Mouse (Mus musculus) forebrain, embryonic 13.5 days (tissue): ENCODE measurements around the gene Brinp2. TPM values are rescaled to one million over a fixed set of nuclear protein-coding genes. Genes with fewer than 3 reads are reported as not detected.

ENCODE experiments used
- ATAC-seq: fragments of 200-750 bp; cut with Nextera tagmentation; 2 replicates; pipeline ENCODE4 v1.8.0; 2017
- H3K27ac ChIP-seq: fragments of 300-500 bp; sonication (generic); 2 replicates; pipeline ENCODE4 v1.5.1; 2015; ENCODE audit warnings: inconsistent platforms, mild to moderate bottlenecking, moderate library complexity
- H3K27me3 ChIP-seq: fragments of 300-500 bp; sonication (generic); 2 replicates; pipeline ENCODE4 v1.6.1; 2015; ENCODE audit warnings: mild to moderate bottlenecking, inconsistent platforms
- H3K36me3 ChIP-seq: fragments of 300-500 bp; sonication (generic); 2 replicates; pipeline ENCODE4 v1.6.1; 2015; ENCODE audit warnings: mild to moderate bottlenecking, inconsistent platforms; ENCODE audit not compliant: poor library complexity, severe bottlenecking
- H3K4me1 ChIP-seq: fragments of 300-500 bp; sonication (generic); 2 replicates; pipeline ENCODE4 v1.6.1; 2015; ENCODE audit warnings: inconsistent platforms
- H3K4me2 ChIP-seq: fragments of 300-500 bp; sonication (generic); 2 replicates; pipeline ENCODE4 v1.6.1; 2015; ENCODE audit warnings: inconsistent platforms, mild to moderate bottlenecking, moderate library complexity
- H3K4me3 ChIP-seq: fragments of 300-500 bp; sonication (generic); 2 replicates; pipeline ENCODE4 v1.5.1; 2015; ENCODE audit warnings: mild to moderate bottlenecking, inconsistent platforms
- H3K9ac ChIP-seq: fragments of 300-500 bp; sonication (generic); 2 replicates; pipeline ENCODE4 v1.6.1; 2015; ENCODE audit warnings: mild to moderate bottlenecking, inconsistent platforms
- H3K9me3 ChIP-seq: fragments of 300-500 bp; sonication (generic); replicated peaks from 2 replicates; pipeline ENCODE4 v1.6.1; 2016; ENCODE audit warnings: inconsistent platforms
- WGBS: fragments of 180-500 bp; shearing (Covaris S2); methylation state at CpG from one replicate; pipeline ENCODE4 v1.1.7; 2015; 5-methylcytosine and 5-hydroxymethylcytosine counted together
- polyA plus RNA-seq: library from polyadenylated mRNA; unstranded; fragments of >200 nt; fragmentation: Nextera tagmentation; extraction: Ambion mirVana; gene quantifications from 2 replicates; pipeline ENCODE4 v1.2.1, GENCODE M21; 2015

Gene Brinp2
- polyA plus RNA-seq, 1 experiment from 2014 or later, result 19.0 TPM

DNA sequence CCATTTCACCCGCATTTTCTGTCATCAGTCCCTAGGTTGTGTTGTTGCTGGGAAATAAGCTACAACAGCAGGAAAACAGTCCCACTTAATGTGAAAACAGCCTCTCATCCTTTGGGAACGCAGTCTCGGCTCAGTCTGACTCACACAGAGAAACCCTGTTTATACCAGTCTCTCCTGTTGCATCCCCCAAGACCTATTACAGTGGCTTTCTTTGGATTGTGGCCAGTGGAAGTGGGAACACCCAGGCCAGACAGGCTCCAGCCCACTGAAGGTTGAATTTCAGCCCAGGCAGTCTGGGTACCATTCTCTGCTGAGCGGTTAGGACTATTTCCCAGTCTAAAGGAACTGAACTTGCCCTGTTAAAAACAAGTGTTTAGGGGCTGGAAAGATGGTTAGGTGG is 142.4 kb downstream of the Brinp2 start:
- H3K27ac ChIP-seq, result no peak overlapping the region
- H3K27me3 ChIP-seq, result no peaks in the 10 kb centered on the region
- H3K9me3 ChIP-seq, result no peaks in the 10 kb centered on the region
- no peak overlapping the region for H3K4me2 ChIP-seq
- no peaks in the 10 kb centered on the region for H3K4me1 ChIP-seq
- ATAC-seq, result no peak
- H3K9ac ChIP-seq, result no peak overlapping the region
- H3K4me3 ChIP-seq, result no peak overlapping the region
- H3K36me3 ChIP-seq, result no peaks in the 10 kb centered on the region
- 93% methylated on average over 4 of the region's 4 CpGs for WGBS

DNA sequence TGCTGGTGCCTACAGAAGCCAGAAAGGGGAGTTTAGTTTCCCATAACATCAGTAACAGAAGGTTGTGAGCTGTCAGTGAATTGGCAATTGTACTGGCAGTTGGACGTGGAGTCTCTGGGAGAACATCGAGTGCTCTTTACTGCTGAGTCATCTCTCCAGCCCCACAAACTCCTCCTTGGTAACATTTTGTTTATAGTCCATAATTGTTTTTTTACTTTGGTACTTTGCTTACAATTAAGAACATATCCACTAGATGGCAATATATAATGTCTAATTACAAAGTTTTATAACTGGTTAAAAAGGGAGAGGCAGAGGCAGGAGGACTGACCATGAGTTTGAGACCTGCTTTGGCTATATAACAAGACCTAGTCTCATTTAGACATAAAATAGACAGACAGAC is 148.5 kb downstream of the Brinp2 start:
- Histone ChIP-seq H3K27me3 (no peaks in the 10 kb centered on the region), H3K9me3 (no peaks in the 10 kb centered on the region), H3K36me3 (no peaks in the 10 kb centered on the region), H3K4me1 (no peaks in the 10 kb centered on the region), H3K9ac (no peak overlapping the region), H3K4me3 (no peak overlapping the region), H3K27ac (no peak overlapping the region), H3K4me2 (no peak overlapping the region)
- ATAC-seq, result no peak
- WGBS, result 82% methylated on average over 2 of the region's 2 CpGs

DNA sequence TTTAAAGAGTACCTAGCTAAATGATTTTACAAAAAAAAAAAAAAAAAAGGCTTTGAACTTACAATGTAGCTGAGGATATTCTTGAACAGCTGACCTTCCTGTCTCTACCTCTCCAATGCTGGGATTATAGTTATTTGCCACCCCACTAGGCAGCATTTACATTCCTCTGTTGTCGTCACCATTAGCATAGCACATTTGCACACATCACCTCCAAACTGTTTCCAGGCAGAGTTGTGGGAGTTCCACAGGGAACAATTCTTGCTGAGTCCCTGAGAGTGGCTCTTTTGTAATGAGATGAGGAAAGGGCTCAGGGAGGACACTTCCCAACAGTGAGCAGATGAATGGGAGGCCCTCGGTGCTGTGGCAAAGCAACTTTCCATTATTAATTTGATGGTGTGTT is 153.2 kb downstream of the Brinp2 start:
- no peak overlapping the region for H3K4me2 ChIP-seq
- no peak overlapping the region for H3K4me3 ChIP-seq
- no peaks in the 10 kb centered on the region for H3K27me3 ChIP-seq
- no peaks in the 10 kb centered on the region for H3K4me1 ChIP-seq
- WGBS, result 29% methylated on average over 2 of the region's 2 CpGs
- ATAC-seq, result no peak
- H3K36me3 ChIP-seq, result no peaks in the 10 kb centered on the region
- H3K9ac ChIP-seq, result no peak overlapping the region
- H3K27ac ChIP-seq, result no peak overlapping the region
- H3K9me3 ChIP-seq, result no peaks in the 10 kb centered on the region

Other genes with a start within 250 kb of the Brinp2 start
- gene Astn1, start 5.9 kb upstream of the Brinp2 start, polyA plus RNA-seq, result 24.7 and 28.5 TPM in 2 replicates